Mouse (Mus musculus) adipocyte (in vitro differentiated cells): Measurements from ENCODE around the gene Larp1.

Experiments
- DNase-seq: peaks from one replicate; pipeline ENCODE4 v3.0.0-alpha.2; 2016; ENCODE audit warnings: low spot score

Gene Larp1

GRCm38 (mm10) chr11:58009051-58009515, at the start of gene Larp1:
Larp1 (plus strand) TSS chr11:58009064.
- DNase-seq, result no peak

GRCm38 (mm10) chr11:57959924-57960323, 48.9 kb upstream of the Larp1 start:
- peak; percentile 41 for DNase-seq

GRCm38 (mm10) chr11:57962382-57963285, 46.2 kb upstream of the Larp1 start:
- peak; percentile 92 for DNase-seq

GRCm38 (mm10) chr11:57963291-57963870, 45.5 kb upstream of the Larp1 start:
- no peak for DNase-seq

- no peak for DNase-seq
These were observed 42.2 kb upstream of the Larp1 start for GRCm38 (mm10) chr11:57966630-57967029.

- no peak for DNase-seq
These were observed 40.6 kb upstream of the Larp1 start for GRCm38 (mm10) chr11:57968301-57968700.

- no peak for DNase-seq
These were observed 38.3 kb upstream of the Larp1 start for GRCm38 (mm10) chr11:57970541-57970940.

GRCm38 (mm10) chr11:57973001-57973912, 35.6 kb upstream of the Larp1 start:
- peak; percentile 54 for DNase-seq

GRCm38 (mm10) chr11:57973913-57974234, 35.0 kb upstream of the Larp1 start:
- no peak for DNase-seq

GRCm38 (mm10) chr11:57975876-57976275, 33.0 kb upstream of the Larp1 start:
- DNase-seq, result no peak

- DNase-seq, result no peak
These were observed 31.2 kb upstream of the Larp1 start for GRCm38 (mm10) chr11:57977681-57978080.

GRCm38 (mm10) chr11:57979621-57980020, 29.2 kb upstream of the Larp1 start:
- peak; percentile 76 for DNase-seq

- peak; percentile 42 for DNase-seq
These were observed 27.6 kb upstream of the Larp1 start for GRCm38 (mm10) chr11:57981083-57981809.

- DNase-seq, result peak; percentile 67
These were observed 25.2 kb upstream of the Larp1 start for GRCm38 (mm10) chr11:57983480-57984342.

- DNase-seq, result no peak
These were observed 24.6 kb upstream of the Larp1 start for GRCm38 (mm10) chr11:57984343-57984666.

GRCm38 (mm10) chr11:57985485-57985884, 23.4 kb upstream of the Larp1 start:
- no peak for DNase-seq

GRCm38 (mm10) chr11:57986053-57986452, 22.8 kb upstream of the Larp1 start:
- DNase-seq, result no peak

GRCm38 (mm10) chr11:57986456-57986855, 22.4 kb upstream of the Larp1 start:
- DNase-seq, result no peak

- no peak for DNase-seq
These were observed 22.0 kb upstream of the Larp1 start for GRCm38 (mm10) chr11:57986861-57987260.

- DNase-seq, result no peak
These were observed 10.7 kb upstream of the Larp1 start for GRCm38 (mm10) chr11:57998168-57998567.

GRCm38 (mm10) chr11:57998872-57999271, 10.0 kb upstream of the Larp1 start:
- DNase-seq, result peak; percentile 67
